Mouse (Mus musculus) fibroblast of lung, adult 2 months (primary cell): ENCODE data around the gene Wdr54.
A peak's percentile ranks its signal among the peaks of the same experiment; 100 is the strongest.

Experiments
- DNase-seq: peaks from one replicate; pipeline ENCODE4 v3.0.0-alpha.2; 2011; ENCODE audit warnings: low read depth

Wdr54 gene

GRCm38 (mm10) chr6:83127419-83127818 lies 28.8 kb downstream of the Wdr54 start:
- DNase-seq: no peak

GRCm38 (mm10) chr6:83125331-83125730 lies 30.9 kb downstream of the Wdr54 start, which contains the start of gene Ino80b:
TSS of gene Ino80b (minus strand) at chr6:83125431.
- DNase-seq: no peak

- peak; percentile 81 for DNase-seq
Observed at GRCm38 (mm10) chr6:83124851-83125312, 31.3 kb downstream of the Wdr54 start.

DNA sequence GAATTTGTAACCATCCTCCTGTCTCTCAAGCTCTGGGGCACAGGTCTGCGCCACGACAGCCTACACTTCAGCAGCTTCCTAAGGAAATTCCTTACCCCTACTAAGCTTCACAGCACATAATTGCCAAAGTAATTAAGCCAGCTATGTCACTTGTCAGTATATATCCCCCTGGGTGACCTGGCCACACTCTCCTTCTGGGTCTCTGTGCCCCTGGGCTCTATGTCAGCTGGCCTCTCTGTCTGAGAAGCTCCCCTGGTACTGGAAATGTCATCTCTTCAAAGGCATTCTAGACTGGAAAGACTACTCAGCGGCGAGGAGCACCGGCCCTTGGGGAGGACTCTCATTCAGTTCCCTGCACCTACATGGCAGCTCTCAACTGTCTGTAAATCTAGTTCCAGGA lies 33.2 kb downstream of the Wdr54 start:
- DNase-seq: no peak

GRCm38 (mm10) chr6:83121863-83122710 lies 34.1 kb downstream of the Wdr54 start:
- DNase-seq: no peak

DNA sequence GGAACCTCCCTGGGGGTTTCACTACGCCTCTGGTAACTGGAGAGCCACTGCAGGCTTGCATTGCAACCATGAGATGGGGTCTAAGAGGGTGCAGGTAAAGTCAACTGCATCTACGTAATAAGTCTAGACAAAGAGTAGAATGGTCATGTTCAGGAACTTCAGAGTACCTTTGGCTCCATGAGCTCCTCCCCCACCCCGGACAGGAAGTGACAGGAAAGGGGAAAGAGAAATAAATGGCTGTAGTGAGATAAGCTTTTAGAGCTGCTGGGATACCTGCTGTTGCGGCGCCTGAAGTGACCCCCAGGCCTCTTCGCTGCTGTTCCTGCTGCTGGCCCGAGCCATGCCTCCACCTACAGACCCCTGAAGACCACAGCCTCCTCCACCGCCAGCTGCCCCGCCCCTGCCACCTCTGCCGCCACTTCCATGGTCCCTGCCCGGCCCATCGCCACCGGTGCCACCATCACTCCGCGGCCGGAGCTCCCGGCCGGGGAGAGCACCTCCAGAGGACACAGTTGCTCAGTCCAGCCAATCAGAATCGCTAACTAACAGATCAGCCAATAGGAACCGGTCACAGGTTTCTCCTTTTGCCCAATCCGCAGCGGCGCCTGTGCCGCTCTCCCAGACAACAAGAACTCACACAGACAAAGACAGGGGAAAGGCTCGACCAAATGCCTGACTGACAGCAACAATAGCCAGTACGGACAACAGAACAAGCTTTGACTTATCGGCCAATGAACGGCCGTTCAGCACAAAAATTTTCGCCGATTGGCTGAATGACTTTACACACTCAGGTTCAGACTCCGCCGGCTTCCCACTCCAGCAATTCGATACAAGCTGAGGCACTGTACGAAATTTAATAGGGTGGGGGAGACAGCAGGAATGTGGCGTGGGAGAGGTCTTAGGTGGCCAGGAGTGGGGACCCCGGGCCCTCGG lies 35.0 kb downstream of the Wdr54 start, which contains the start of gene Wbp1:
Wbp1 (minus strand) TSS at position 630 of the 933 bp plus-strand sequence.
- peak; percentile 100 for DNase-seq

DNA sequence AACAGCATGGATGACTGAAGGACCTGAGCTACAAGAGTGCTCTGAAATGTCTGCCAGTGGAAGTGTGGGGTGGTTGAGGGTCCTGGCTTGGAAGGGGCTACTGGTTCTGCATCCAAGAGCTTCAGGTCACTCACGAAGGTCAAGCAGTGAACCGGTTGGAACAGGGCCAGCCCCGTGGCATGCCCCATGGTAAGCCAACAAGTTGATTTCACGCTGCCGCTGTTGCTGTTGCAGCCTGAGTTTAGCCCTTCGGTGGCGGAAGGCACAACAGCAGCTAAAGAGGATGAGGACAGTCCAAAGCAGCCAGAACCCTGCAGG lies 36.5 kb downstream of the Wdr54 start:
- DNase-seq: no peak

- DNase-seq: no peak
Observed at GRCm38 (mm10) chr6:83118825-83119733, 37.1 kb downstream of the Wdr54 start.

DNA sequence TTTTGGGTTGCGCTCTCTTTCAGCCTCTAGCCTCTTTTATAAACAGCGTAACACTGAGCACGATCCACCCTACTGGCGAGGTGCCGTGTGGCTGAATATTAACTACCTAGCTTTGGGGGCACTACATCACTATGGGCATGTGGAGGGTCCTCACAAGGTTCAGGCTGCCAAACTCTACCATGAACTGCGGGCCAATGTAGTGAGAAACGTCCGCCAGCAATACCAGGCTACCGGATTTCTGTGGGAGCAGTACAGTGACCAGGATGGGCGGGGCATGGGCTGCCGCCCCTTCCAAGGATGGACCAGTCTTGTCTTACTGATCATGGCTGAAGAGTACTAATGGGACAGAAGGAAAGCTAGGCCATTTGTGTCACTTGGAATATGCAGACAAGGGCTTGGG lies 37.8 kb downstream of the Wdr54 start:
- no peak for DNase-seq

- no peak for DNase-seq
Observed at GRCm38 (mm10) chr6:83117616-83118015, 38.6 kb downstream of the Wdr54 start.

DNA sequence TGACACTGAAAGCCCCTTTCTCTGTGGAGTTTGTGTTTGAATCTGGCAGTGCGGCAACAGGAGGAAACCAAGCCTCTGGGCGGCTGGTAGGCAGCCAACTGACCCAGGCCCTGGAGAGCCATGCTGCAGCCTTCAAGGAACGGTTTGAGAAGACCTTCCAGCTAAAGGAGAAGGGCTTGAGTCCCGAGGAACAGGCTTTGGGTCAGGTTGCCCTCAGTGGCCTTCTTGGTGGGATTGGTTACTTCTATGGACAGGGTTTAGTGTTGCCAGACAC lies 39.1 kb downstream of the Wdr54 start:
- DNase-seq: no peak

- DNase-seq: no peak
Observed at GRCm38 (mm10) chr6:83116373-83117164, 39.6 kb downstream of the Wdr54 start.

GRCm38 (mm10) chr6:83115682-83116372 lies 40.4 kb downstream of the Wdr54 start:
- DNase-seq: no peak

GRCm38 (mm10) chr6:83115011-83115671 lies 41.1 kb downstream of the Wdr54 start, which contains the start of gene Mogs:
TSS of gene Mogs (plus strand) at chr6:83115496.
- peak; percentile 56 for DNase-seq

DNA sequence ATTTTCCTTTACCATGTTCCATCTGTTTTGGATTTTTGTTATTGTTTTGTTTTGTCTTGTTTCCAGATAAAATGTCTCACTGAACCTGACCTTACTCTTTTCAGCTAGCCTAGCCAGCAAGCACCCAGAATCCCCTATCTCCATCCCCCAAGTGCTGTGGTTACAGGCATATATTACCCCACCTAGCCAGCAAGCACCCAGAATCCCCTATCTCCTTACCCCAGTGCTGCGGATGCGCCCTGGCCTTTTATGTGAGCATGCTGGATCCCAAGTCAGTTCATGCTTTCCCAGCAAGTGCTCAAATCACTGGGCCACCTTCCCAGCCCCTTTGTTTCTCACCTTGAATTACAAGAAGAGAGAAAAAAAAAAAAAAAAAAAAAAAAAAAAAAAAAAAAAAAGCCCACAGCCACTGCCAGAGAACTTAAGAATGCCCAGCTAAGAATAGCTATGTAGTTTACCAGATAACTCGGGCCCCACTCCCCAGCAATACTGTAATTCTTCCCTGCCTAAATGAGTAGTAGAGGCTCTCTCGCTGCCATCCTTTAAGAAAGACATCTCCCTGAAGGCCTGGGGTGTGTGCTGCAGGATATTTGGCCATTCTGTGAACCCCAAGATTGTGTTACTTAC lies 44.6 kb downstream of the Wdr54 start:
- no peak for DNase-seq

- no peak for DNase-seq
Observed at GRCm38 (mm10) chr6:83108762-83109668, 47.2 kb downstream of the Wdr54 start, which contains the start of gene Mrpl53. TSS of gene Mrpl53 (plus strand) at chr6:83109040.

- no peak for DNase-seq
Observed at GRCm38 (mm10) chr6:83107566-83108400, 48.4 kb downstream of the Wdr54 start.
